Mouse (Mus musculus) lung, postnatal 14 days (tissue): ENCODE data around the gene Fmo2.

Source experiments
- DNase-seq: peaks from one replicate; pipeline ENCODE4 v3.0.0; 2021

Gene Fmo2

DNA sequence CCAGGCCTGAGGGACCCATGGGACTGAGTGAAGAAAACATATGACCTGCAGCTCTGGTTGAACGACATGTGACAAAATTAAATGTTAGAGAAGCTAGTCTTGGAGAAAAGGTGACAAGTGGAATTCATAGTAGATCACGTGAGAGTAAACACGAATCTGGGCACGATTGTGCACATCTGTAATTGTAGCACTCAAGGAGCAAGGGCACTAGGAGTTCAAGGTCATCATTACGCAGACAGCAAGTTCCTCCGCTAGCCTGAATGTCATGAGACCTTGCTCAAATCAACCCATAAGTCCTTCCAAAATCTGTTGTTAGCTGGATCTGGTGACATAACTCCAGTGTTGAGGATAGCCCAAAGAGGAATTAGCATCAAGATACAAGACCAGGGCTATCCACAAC lies 59.5 kb downstream of the Fmo2 start:
- no peak for DNase-seq

DNA sequence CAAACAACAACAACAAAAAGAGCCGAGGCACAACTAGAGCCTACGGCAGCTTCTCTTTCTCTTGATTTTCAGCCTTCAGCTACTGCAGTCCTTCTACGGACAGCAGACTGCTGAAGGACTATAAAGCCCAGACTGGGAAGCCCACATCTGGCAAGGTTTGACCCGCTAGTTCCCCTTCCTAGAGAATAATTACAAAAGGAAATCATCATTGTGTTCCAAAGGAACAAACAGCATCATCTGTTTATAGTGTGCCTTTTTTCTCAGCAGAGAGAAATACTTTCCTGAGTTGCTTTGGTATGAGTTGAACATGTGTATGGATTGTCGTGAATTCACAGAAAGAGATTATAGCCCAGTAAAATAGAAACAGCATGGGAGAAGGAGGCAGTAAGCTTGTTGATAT lies 64.2 kb downstream of the Fmo2 start:
- no peak for DNase-seq

DNA sequence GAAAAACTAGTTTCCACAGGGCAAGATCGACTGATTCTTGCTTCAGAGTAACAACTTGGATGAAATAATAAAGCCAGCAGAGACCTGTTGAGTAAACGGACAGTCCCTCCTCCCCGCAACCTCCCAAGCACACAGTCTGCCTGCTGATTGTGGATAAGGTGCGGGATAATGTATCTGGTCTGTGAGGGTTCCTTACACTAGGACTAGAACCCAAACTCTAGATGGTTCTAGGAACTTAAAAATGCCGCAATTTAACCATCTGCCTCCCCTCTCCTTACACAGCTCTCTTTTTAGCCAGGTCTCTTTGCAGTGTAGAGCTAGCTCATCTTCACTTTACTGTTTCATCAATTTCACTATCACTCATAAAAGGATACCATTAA lies 66.0 kb downstream of the Fmo2 start:
- DNase-seq, result no peak

DNA sequence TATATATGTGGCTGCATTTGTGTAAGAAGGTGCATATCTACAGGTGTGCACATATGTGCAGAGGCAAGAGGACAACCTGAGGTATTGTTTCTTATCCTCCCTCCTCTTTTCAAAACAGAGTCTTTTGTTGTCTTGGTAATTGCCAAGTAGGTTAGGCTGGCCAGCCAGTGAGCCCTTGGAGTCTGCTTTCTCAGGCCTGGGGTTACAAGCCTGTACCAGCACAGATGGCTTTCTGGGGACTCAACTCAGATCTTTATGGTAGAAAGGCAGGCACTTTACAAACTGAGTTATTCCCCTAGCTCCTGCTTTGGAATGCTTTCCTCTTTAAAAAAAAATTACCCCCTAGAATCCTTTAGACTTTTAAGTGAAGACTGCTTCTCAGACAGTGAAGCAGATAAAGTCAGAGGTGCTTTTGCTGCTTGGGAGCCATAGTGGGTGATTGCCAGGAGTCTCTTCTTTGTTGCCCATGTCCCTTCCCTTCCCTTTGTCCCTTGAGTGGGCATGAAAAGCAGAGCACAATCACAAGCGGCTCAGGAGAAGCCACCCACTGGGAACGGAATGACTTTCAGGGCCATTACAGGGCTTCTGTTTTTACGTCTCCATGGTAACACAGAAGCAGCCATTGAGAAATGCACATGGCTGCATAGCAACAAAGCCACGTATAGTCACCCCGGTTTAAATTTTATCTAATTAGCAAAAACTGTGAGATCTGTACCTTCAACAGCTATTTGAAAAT lies 66.5 kb downstream of the Fmo2 start:
- no peak for DNase-seq
